Mouse (Mus musculus) bone marrow macrophage, adult 2 months (primary cell): ENCODE measurements at regions not wholly inside any gene's neighbourhood (a gene's known extent, or its start where the extent isn't known, plus 50 kb on each side); places are given as distances from the start of the nearest gene placed in this dataset.

Source experiments
- CTCF ChIP-seq: IDR thresholded peaks from 2 replicates; pipeline ENCODE4 v1.5.1; 2012; ENCODE audit warnings: low read depth, mild to moderate bottlenecking, low read length, moderate library complexity
- POLR2A ChIP-seq: IDR thresholded peaks from 2 replicates; pipeline ENCODE4 v1.6.1; 2012; ENCODE audit warnings: mild to moderate bottlenecking, low read depth, low read length, borderline replicate concordance

GRCm38 (mm10) chr12:29164701-29165100, 363.5 kb upstream of the Myt1l start:
- TF ChIP-seq CTCF (no peak), POLR2A (no peak)
